Mouse (Mus musculus): ENCODE data around the gene Arid5a. TPM values are rescaled to one million over a fixed set of nuclear protein-coding genes. Genes with fewer than 3 reads are reported as not detected.

The Arid5a gene
- polyA plus RNA-seq, 1 experiment from 2014 or later, result 2.9 TPM

Small RNA genes lying within 50 kb of the gene (microRNA-seq; reads per million reads assigned to microRNA genes)
- not detected for gene Mir6898

Other genes starting within 250 kb of the Arid5a start
- 8.0 and 8.5 TPM in 2 replicates for gene Hs6st1, start 239.3 kb upstream of the Arid5a start, polyA plus RNA-seq (2014; fragmentation: Nextera tagmentation; extraction: Ambion mirVana)
- gene Uggt1, start 63.0 kb upstream of the Arid5a start, polyA plus RNA-seq (2014; fragmentation: Nextera tagmentation; extraction: Ambion mirVana), result 74.2 and 84.8 TPM in 2 replicates
- gene Neurl3, start 33.1 kb upstream of the Arid5a start, polyA plus RNA-seq (2014; fragmentation: Nextera tagmentation; extraction: Ambion mirVana), result 10.9 and 13.5 TPM in 2 replicates
- gene Kansl3, start 61.4 kb downstream of the Arid5a start, polyA plus RNA-seq (2014; fragmentation: Nextera tagmentation; extraction: Ambion mirVana), result 44.7 and 45.1 TPM in 2 replicates
- gene Fer1l5, start 64.6 kb downstream of the Arid5a start, polyA plus RNA-seq (2014; fragmentation: Nextera tagmentation; extraction: Ambion mirVana), result 0.61 and 0.77 TPM in 2 replicates
- gene Lman2l, start 137.5 kb downstream of the Arid5a start, polyA plus RNA-seq (2014; fragmentation: Nextera tagmentation; extraction: Ambion mirVana), result 31.9 and 35.0 TPM in 2 replicates
- gene Cnnm4, start 163.9 kb downstream of the Arid5a start, polyA plus RNA-seq (2014; fragmentation: Nextera tagmentation; extraction: Ambion mirVana), result 14.1 and 14.4 TPM in 2 replicates
- 6.2 and 8.4 TPM in 2 replicates for gene Cnnm3, start 204.1 kb downstream of the Arid5a start, polyA plus RNA-seq (2014; fragmentation: Nextera tagmentation; extraction: Ambion mirVana)
- gene Ankrd23, start 229.2 kb downstream of the Arid5a start, polyA plus RNA-seq (2014; fragmentation: Nextera tagmentation; extraction: Ambion mirVana), result 16.8 and 19.4 TPM in 2 replicates
- 0.39 TPM in 1 of 2 replicates, not detected in the other for gene Gm42417, start 231.7 kb downstream of the Arid5a start, polyA plus RNA-seq (2014; fragmentation: Nextera tagmentation; extraction: Ambion mirVana)
- 26.2 and 30.4 TPM in 2 replicates for gene Ankrd39, start 239.7 kb downstream of the Arid5a start, polyA plus RNA-seq (2014; fragmentation: Nextera tagmentation; extraction: Ambion mirVana)